Mouse (Mus musculus): ENCODE results near the gene Olfr815.
"Not testable (repeated sequence)": the region's sequence is repeated elsewhere in the genome, so short reads cannot be mapped to it uniquely, and the experiment has no call there.

Olfr815 gene

DNA sequence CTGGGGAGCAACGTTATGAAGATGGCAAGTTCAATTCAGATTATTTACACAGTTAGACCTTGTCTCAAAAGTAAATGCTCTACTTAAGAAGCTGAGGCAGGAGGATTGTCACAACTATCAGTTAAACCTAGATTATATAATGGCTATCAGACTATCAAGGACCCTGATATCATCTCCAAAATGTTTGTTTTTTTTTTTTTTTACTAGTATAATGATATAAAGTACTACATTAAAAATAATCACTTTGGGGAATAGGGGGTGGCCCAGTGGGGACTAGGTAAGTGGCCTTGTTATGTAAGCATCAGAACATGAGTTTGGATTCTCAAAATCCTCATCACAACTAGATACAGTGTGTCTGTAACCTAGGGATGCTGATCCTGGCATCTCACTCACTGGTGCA is at the start of gene Olfr815:
Gene Olfr815 (minus strand): TSS at position 101 of the 400 bp plus-strand sequence.
- POLR2A ChIA-PET, CTCF ChIA-PET: not testable (repeated sequence)

- ChIA-PET CTCF (no interaction called here), POLR2A (no interaction called here)
Measured at GRCm38 (mm10) chr10:129949000-129949399, 43.3 kb upstream of the Olfr815 start, which contains the start of gene Olfr818. Gene Olfr818 (minus strand): TSS chr10:129949100.

DNA sequence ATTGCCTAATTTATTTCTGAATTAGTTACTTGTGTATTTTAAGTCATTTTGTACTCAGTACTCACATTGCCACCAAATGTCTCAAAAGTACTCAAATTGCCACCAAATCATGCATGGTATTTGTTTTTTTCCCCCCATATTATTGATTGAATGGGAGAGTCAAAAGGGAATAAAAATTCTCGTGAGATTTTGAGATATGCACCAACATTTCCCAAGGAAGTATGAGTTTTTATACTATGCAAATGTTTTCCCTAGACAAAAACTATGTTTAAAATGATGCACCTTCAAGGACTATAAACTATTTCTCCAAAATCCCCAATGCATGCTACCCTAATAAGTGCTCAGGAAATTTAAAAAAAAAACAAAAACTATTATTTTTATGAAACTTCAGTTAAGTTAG is 9.8 kb upstream of the Olfr815 start, which contains the start of gene Olfr816:
Gene Olfr816 (minus strand): TSS at position 101 of the 400 bp plus-strand sequence.
- ChIA-PET CTCF (no interaction called here), POLR2A (no interaction called here)

DNA sequence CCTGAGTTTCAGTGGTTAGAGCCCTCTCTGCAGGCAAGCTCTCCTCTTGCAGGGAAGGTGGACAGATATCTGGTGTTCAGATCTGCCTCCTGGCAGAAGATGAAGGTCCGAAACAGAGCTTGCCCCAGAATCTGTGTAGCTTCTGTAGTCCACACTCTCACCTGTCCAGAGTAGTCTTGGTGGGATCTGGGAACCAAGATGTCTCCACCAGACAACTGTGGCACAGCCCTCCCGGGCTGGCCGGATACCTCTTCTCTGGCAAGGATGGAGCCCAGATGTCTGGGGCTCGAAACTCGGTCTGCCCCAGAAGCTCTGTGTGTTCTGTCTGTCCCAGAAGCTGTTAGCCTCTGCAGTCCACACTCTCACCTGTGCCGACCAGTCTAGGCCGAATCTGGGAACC is 19.7 kb downstream of the Olfr815 start:
- CTCF ChIA-PET = no interaction called here
- POLR2A ChIA-PET = no interaction called here

GRCm38 (mm10) chr10:129885496-129885895 is 20.2 kb downstream of the Olfr815 start:
- POLR2A ChIA-PET, CTCF ChIA-PET: not testable (repeated sequence)

DNA sequence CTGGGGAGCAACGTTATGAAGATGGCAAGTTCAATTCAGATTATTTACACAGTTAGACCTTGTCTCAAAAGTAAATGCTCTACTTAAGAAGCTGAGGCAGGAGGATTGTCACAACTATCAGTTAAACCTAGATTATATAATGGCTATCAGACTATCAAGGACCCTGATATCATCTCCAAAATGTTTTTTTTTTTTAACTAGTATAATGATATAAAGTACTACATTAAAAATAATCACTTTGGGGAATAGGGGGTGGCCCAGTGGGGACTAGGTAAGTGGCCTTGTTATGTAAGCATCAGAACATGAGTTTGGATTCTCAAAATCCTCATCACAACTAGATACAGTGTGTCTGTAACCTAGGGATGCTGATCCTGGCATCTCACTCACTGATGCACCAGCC is 25.9 kb downstream of the Olfr815 start, which contains the start of gene Olfr814:
Gene Olfr814 (minus strand): TSS at position 101 of the 400 bp plus-strand sequence.
- POLR2A ChIA-PET, CTCF ChIA-PET: not testable (repeated sequence)

- POLR2A ChIA-PET = no interaction called here
Measured at GRCm38 (mm10) chr10:129855067-129855466, 50.6 kb downstream of the Olfr815 start, which contains the start of gene Olfr813. Gene Olfr813 (plus strand): TSS chr10:129855367.

More at GRCm38 (mm10) chr10:129855067-129855466, 50.6 kb downstream of the Olfr815 start, which contains the start of gene Olfr813:
- CTCF ChIA-PET = no interaction called here
